Mouse (Mus musculus) neutrophil, adult 5-6 weeks (primary cell): Measurements from ENCODE around the gene Jaml. TPM values are rescaled to one million over a fixed set of nuclear protein-coding genes. Genes with fewer than 3 reads are reported as not detected.
A peak's percentile ranks its signal among the peaks of the same experiment; 100 is the strongest.

Source experiments
- ATAC-seq: fragments of 151-379, 151-347 bp; 2 replicates; pipeline ENCODE4 v1.8.0; 2017; ENCODE audit warnings: mild to moderate bottlenecking, moderate TSS enrichment; ENCODE audit not compliant: insufficient number of reproducible peaks, poor library complexity, low FRiP score, severe bottlenecking; ENCODE audit errors: extremely low read depth
- total RNA-seq: library from RNA; stranded (forward); fragments of 200-1000 nt; gene quantifications from 2 replicates; pipeline ENCODE4 v1.2.3, GENCODE M21; 2017

Gene Jaml
- total RNA-seq, 1 experiment from 2014 or later = 323 TPM

- ATAC-seq = no peak
Measured at GRCm38 (mm10) chr9:45118552-45118951, 39.6 kb downstream of the Jaml start.

- no peak for ATAC-seq
Measured at GRCm38 (mm10) chr9:45119316-45119953, 40.5 kb downstream of the Jaml start.

- ATAC-seq = no peak
Measured at GRCm38 (mm10) chr9:45119954-45120530, 41.1 kb downstream of the Jaml start.

- no peak for ATAC-seq
Measured at GRCm38 (mm10) chr9:45120567-45120966, 41.6 kb downstream of the Jaml start.

- ATAC-seq = no peak
Measured at GRCm38 (mm10) chr9:45121001-45121400, 42.0 kb downstream of the Jaml start.

GRCm38 (mm10) chr9:45121769-45122168 lies 42.8 kb downstream of the Jaml start:
- peak; percentile 74 for ATAC-seq

- peak; percentile 50 for ATAC-seq
Measured at GRCm38 (mm10) chr9:45122209-45122761, 43.3 kb downstream of the Jaml start.

GRCm38 (mm10) chr9:45125211-45125610 lies 46.2 kb downstream of the Jaml start:
- no peak for ATAC-seq

- no peak; the same call in 1 of the 2 replicates for ATAC-seq
Measured at GRCm38 (mm10) chr9:45126941-45127340, 48.0 kb downstream of the Jaml start.

GRCm38 (mm10) chr9:45130119-45130518 lies 51.1 kb downstream of the Jaml start:
- ATAC-seq = no peak

- peak; percentile 67 for ATAC-seq
Measured at GRCm38 (mm10) chr9:45133484-45134310, 54.7 kb downstream of the Jaml start.

GRCm38 (mm10) chr9:45136442-45137169 lies 57.6 kb downstream of the Jaml start:
- ATAC-seq = no peak

- no peak for ATAC-seq
Measured at GRCm38 (mm10) chr9:45138191-45139032, 59.4 kb downstream of the Jaml start, which contains the start of gene Scn4b. TSS of gene Scn4b (plus strand) at chr9:45138395.

- no peak for ATAC-seq
Measured at GRCm38 (mm10) chr9:45139082-45139481, 60.1 kb downstream of the Jaml start.

GRCm38 (mm10) chr9:45140945-45141344 lies 62.0 kb downstream of the Jaml start:
- ATAC-seq = no peak

- no peak for ATAC-seq
Measured at GRCm38 (mm10) chr9:45142686-45143085, 63.7 kb downstream of the Jaml start.

GRCm38 (mm10) chr9:45145533-45146266 lies 66.7 kb downstream of the Jaml start:
- ATAC-seq = no peak

- peak; percentile 57; the same call in 1 of the 2 replicates for ATAC-seq
Measured at GRCm38 (mm10) chr9:45146267-45146597, 67.2 kb downstream of the Jaml start.
